Mouse (Mus musculus) liver, embryonic 15.5 days (tissue): Measurements from ENCODE around the gene Evl. TPM values are rescaled to one million over a fixed set of nuclear protein-coding genes. Genes with fewer than 3 reads are reported as not detected.

Source experiments
- ATAC-seq: fragments of 200-750 bp; cut with Nextera tagmentation; 2 replicates; pipeline ENCODE4 v1.8.0; 2017; ENCODE audit warnings: moderate number of reproducible peaks, mild to moderate bottlenecking, moderate library complexity; ENCODE audit not compliant: insufficient read depth
- H3K27ac ChIP-seq: fragments of 300-500 bp; sonication (generic); replicated peaks from 2 replicates; pipeline ENCODE4 v1.5.1; 2015; ENCODE audit warnings: mild to moderate bottlenecking, inconsistent platforms
- H3K27me3 ChIP-seq: fragments of 300-500 bp; sonication (generic); 2 replicates; pipeline ENCODE4 v1.6.1; 2015; ENCODE audit warnings: mild to moderate bottlenecking, inconsistent platforms
- H3K36me3 ChIP-seq: fragments of 300-500 bp; sonication (generic); replicated peaks from 2 replicates; pipeline ENCODE4 v1.6.1; 2015; ENCODE audit warnings: moderate library complexity, mild to moderate bottlenecking, inconsistent platforms
- H3K4me1 ChIP-seq: fragments of 300-500 bp; sonication (generic); replicated peaks from 2 replicates; pipeline ENCODE4 v1.6.1; 2015; ENCODE audit warnings: inconsistent platforms
- H3K4me2 ChIP-seq: fragments of 300-500 bp; sonication (generic); 2 replicates; pipeline ENCODE4 v1.6.1; 2015; ENCODE audit warnings: moderate library complexity, mild to moderate bottlenecking, inconsistent platforms
- H3K4me3 ChIP-seq: fragments of 300-500 bp; sonication (generic); replicated peaks from 2 replicates; pipeline ENCODE4 v1.5.1; 2015; ENCODE audit warnings: mild to moderate bottlenecking, inconsistent platforms
- H3K9ac ChIP-seq: fragments of 300-500 bp; sonication (generic); 2 replicates; pipeline ENCODE4 v1.6.1; 2015; ENCODE audit warnings: moderate library complexity, mild to moderate bottlenecking, inconsistent platforms
- H3K9me3 ChIP-seq: fragments of 300-500 bp; sonication (generic); replicated peaks from 2 replicates; pipeline ENCODE4 v1.6.1; 2016; ENCODE audit warnings: inconsistent platforms
- WGBS: fragments of 180-500 bp; shearing (Covaris S2); methylation state at CpG from one replicate; pipeline ENCODE4 v1.1.7; 2015; ENCODE audit warnings: mixed read lengths; ENCODE audit not compliant: insufficient replicate concordance; 5-methylcytosine and 5-hydroxymethylcytosine counted together
- polyA plus RNA-seq: library from polyadenylated mRNA; unstranded; fragments of >200 nt; fragmentation: Nextera tagmentation; extraction: Ambion mirVana; gene quantifications from 2 replicates; pipeline ENCODE4 v1.2.1, GENCODE M21; 2015

The Evl gene
- polyA plus RNA-seq, 1 experiment from 2014 or later, result 8.5 TPM

- Histone ChIP-seq H3K27ac (no peak overlapping the region), H3K36me3 (0 out of 2 replicates have a peak, but pooled peaks cover 3% of the 10 kb centered on the region), H3K4me1 (peaks cover 3% of the 10 kb centered on the region; the same call in 1 of the 2 replicates), H3K4me3 (no peak overlapping the region), H3K27me3 (no peaks in the 10 kb centered on the region), H3K4me2 (no peak overlapping the region), H3K9me3 (no peaks in the 10 kb centered on the region), H3K9ac (no peak overlapping the region)
- WGBS, result 61% methylated on average over 8 of the region's 8 CpGs
- 0 out of 2 replicates have a peak, but pooled peaks have one; percentile 34 for ATAC-seq
Measured at GRCm38 (mm10) chr12:108675614-108676401, 121.3 kb downstream of the Evl start.

- WGBS, result 72% methylated on average over 5 of the region's 5 CpGs
- H3K4me3 ChIP-seq, result no peak overlapping the region
- H3K9me3 ChIP-seq, result no peaks in the 10 kb centered on the region
- H3K9ac ChIP-seq, result no peak overlapping the region
- H3K4me1 ChIP-seq, result peaks cover 3% of the 10 kb centered on the region; the same call in 1 of the 2 replicates
- no peak overlapping the region for H3K27ac ChIP-seq
- H3K4me2 ChIP-seq, result no peak overlapping the region
- H3K36me3 ChIP-seq, result 0 out of 2 replicates have a peak, but pooled peaks cover 3% of the 10 kb centered on the region
- no peak for ATAC-seq
- no peaks in the 10 kb centered on the region for H3K27me3 ChIP-seq
Measured at GRCm38 (mm10) chr12:108677116-108677515, 122.6 kb downstream of the Evl start.

- 0 out of 2 replicates have a peak, but pooled peaks cover 3% of the 10 kb centered on the region for H3K36me3 ChIP-seq
- peaks cover 3% of the 10 kb centered on the region; the same call in 1 of the 2 replicates for H3K4me1 ChIP-seq
- no peaks in the 10 kb centered on the region for H3K9me3 ChIP-seq
- no peaks in the 10 kb centered on the region for H3K27me3 ChIP-seq
- 73% methylated on average over 4 of the region's 4 CpGs for WGBS
- no peak overlapping the region for H3K4me3 ChIP-seq
- ATAC-seq, result no peak
- H3K4me2 ChIP-seq, result no peak overlapping the region
- H3K27ac ChIP-seq, result no peak overlapping the region
- H3K9ac ChIP-seq, result no peak overlapping the region
Measured at GRCm38 (mm10) chr12:108678366-108678765, 123.8 kb downstream of the Evl start.

- no peak overlapping the region for H3K27ac ChIP-seq
- ATAC-seq, result no peak
- no peaks in the 10 kb centered on the region for H3K9me3 ChIP-seq
- H3K36me3 ChIP-seq, result 0 out of 2 replicates have a peak, but pooled peaks cover 3% of the 10 kb centered on the region
- 82% methylated on average over 8 of the region's 8 CpGs for WGBS
- H3K4me2 ChIP-seq, result no peak overlapping the region
- H3K4me3 ChIP-seq, result no peak overlapping the region
- H3K9ac ChIP-seq, result no peak overlapping the region
- H3K4me1 ChIP-seq, result no peaks in the 10 kb centered on the region; the same call in 1 of the 2 replicates
- H3K27me3 ChIP-seq, result no peaks in the 10 kb centered on the region
Measured at GRCm38 (mm10) chr12:108680861-108681260, 126.3 kb downstream of the Evl start.

- Histone ChIP-seq H3K9me3 (no peaks in the 10 kb centered on the region), H3K4me1 (no peaks in the 10 kb centered on the region), H3K27ac (no peak overlapping the region), H3K9ac (no peak overlapping the region), H3K27me3 (no peaks in the 10 kb centered on the region), H3K4me3 (no peak overlapping the region), H3K4me2 (no peak overlapping the region), H3K36me3 (0 out of 2 replicates have a peak, but pooled peaks cover 3% of the 10 kb centered on the region)
- WGBS, result 65% methylated on average over 13 of the region's 13 CpGs
- no peak for ATAC-seq
Measured at GRCm38 (mm10) chr12:108682240-108683023, 127.9 kb downstream of the Evl start.

GRCm38 (mm10) chr12:108686463-108686862, 131.9 kb downstream of the Evl start:
- WGBS, result 65% methylated on average over 6 of the region's 6 CpGs
- ATAC-seq, result no peak
- no peaks in the 10 kb centered on the region for H3K9me3 ChIP-seq

GRCm38 (mm10) chr12:108686926-108687325, 132.4 kb downstream of the Evl start:
- Histone ChIP-seq H3K9me3 (no peaks in the 10 kb centered on the region), H3K4me3 (no peak overlapping the region), H3K27me3 (no peaks in the 10 kb centered on the region), H3K9ac (no peak overlapping the region), H3K4me1 (no peaks in the 10 kb centered on the region), H3K27ac (no peak overlapping the region), H3K4me2 (no peak overlapping the region), H3K36me3 (no peaks in the 10 kb centered on the region)
- ATAC-seq, result no peak
- WGBS, result 64% methylated on average over 6 of the region's 6 CpGs

More at GRCm38 (mm10) chr12:108686463-108686862, 131.9 kb downstream of the Evl start:
- H3K4me1 ChIP-seq, result no peaks in the 10 kb centered on the region
- H3K4me2 ChIP-seq, result no peak overlapping the region
- no peaks in the 10 kb centered on the region for H3K36me3 ChIP-seq
- H3K4me3 ChIP-seq, result no peak overlapping the region
- no peak overlapping the region for H3K9ac ChIP-seq
- no peaks in the 10 kb centered on the region for H3K27me3 ChIP-seq
- no peak overlapping the region for H3K27ac ChIP-seq

- Histone ChIP-seq H3K36me3 (no peaks in the 10 kb centered on the region), H3K4me2 (no peak overlapping the region), H3K4me1 (no peaks in the 10 kb centered on the region), H3K27me3 (no peaks in the 10 kb centered on the region), H3K9me3 (no peaks in the 10 kb centered on the region), H3K9ac (no peak overlapping the region), H3K27ac (no peak overlapping the region), H3K4me3 (no peak overlapping the region)
- 64% methylated on average over 9 of the region's 9 CpGs for WGBS
- ATAC-seq, result no peak
Measured at GRCm38 (mm10) chr12:108689167-108689566, 134.6 kb downstream of the Evl start.

- Histone ChIP-seq H3K27ac (no peak overlapping the region), H3K9ac (no peak overlapping the region), H3K4me1 (no peaks in the 10 kb centered on the region), H3K27me3 (no peaks in the 10 kb centered on the region), H3K9me3 (no peaks in the 10 kb centered on the region), H3K4me3 (no peak overlapping the region), H3K4me2 (no peak overlapping the region), H3K36me3 (no peaks in the 10 kb centered on the region)
- WGBS, result 46% methylated on average over 9 of the region's 9 CpGs
- ATAC-seq, result no peak
Measured at GRCm38 (mm10) chr12:108690529-108690928, 136.0 kb downstream of the Evl start.

GRCm38 (mm10) chr12:108693592-108693991, 139.1 kb downstream of the Evl start:
- H3K9ac ChIP-seq, result no peak overlapping the region
- H3K27me3 ChIP-seq, result no peaks in the 10 kb centered on the region
- no peak for ATAC-seq
- H3K36me3 ChIP-seq, result no peaks in the 10 kb centered on the region
- H3K4me2 ChIP-seq, result no peak overlapping the region
- no peaks in the 10 kb centered on the region for H3K4me1 ChIP-seq
- H3K27ac ChIP-seq, result no peak overlapping the region
- no peak overlapping the region for H3K4me3 ChIP-seq
- 51% methylated on average over 2 of the region's 2 CpGs for WGBS
- H3K9me3 ChIP-seq, result no peaks in the 10 kb centered on the region

- H3K4me1 ChIP-seq, result no peaks in the 10 kb centered on the region
- no peak overlapping the region for H3K27ac ChIP-seq
- H3K9me3 ChIP-seq, result no peaks in the 10 kb centered on the region
- no peaks in the 10 kb centered on the region for H3K27me3 ChIP-seq
- 43% methylated on average over 1 of the region's 1 CpGs for WGBS
- H3K36me3 ChIP-seq, result no peaks in the 10 kb centered on the region
- ATAC-seq, result no peak
- H3K4me3 ChIP-seq, result no peak overlapping the region
- no peak overlapping the region for H3K9ac ChIP-seq
- no peak overlapping the region for H3K4me2 ChIP-seq
Measured at GRCm38 (mm10) chr12:108694223-108694622, 139.7 kb downstream of the Evl start.
